Mouse (Mus musculus): ENCODE results near the gene Frmd6.

Gene Frmd6

DNA sequence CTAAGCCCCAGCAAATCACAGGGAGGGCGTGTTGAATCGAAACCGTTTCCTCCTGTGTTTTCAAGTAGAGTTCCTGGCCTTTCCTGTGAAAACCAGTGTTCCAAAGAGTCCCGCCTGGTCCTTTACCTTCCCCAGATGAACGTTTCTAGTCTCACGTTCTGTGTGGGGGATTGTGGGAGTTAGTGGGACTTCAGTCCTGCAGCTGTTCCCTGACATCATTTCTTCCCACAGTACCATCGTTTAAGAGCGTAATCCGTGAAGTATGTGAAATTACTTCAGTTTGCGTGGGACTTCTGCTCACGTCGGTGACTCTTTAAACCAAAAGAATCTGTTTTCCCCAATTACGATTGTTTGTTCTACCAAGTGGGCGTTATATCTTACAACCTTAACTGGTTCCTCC is 57.8 kb downstream of the Frmd6 start:
- in situ Hi-C loops (cut with MboI; ENCODE audit: unreplicated experiment in 2 of 2), result no loop called here

DNA sequence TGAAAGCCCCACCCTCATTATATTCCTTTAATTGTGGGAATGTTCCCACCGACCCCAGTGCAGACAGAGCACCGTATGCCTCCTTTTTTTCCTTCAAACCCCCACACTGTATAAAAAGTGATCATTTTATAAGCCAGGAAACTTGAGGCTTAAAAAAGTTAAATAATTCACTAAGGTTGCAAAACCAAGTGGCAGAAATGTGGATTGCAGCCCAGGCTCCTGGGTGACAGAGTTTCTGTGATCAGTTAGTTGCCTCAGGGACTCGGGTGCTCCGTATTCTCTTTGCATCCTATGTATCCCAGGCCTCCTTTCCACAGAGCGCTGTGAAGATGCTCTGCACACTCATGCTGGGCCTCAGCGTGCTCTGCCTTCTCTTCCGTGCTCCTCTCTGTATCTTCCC is 58.8 kb downstream of the Frmd6 start:
- in situ Hi-C loops (cut with MboI; ENCODE audit: unreplicated experiment in 2 of 2), result no loop called here

DNA sequence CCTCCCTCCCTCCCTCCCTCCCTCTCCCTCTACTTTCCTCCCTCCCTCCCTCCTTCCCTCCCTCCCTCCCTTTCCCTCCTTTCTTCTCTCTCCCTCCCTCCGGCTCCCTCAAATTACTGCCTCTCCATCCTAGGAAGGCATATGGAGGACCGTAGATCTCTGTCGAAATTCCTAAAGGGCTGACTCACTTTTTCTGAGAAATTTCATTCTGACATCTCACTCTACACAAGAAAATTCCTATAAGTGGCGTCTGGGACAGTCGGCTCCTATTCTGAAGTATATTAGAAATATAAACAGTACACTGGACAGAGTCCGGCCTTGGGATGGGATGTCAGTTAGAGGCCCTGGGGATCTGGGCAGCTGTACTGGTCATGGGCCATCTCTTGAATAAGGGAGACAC is 59.7 kb downstream of the Frmd6 start:
- in situ Hi-C loops (cut with MboI; ENCODE audit: unreplicated experiment in 2 of 2), result no loop called here

DNA sequence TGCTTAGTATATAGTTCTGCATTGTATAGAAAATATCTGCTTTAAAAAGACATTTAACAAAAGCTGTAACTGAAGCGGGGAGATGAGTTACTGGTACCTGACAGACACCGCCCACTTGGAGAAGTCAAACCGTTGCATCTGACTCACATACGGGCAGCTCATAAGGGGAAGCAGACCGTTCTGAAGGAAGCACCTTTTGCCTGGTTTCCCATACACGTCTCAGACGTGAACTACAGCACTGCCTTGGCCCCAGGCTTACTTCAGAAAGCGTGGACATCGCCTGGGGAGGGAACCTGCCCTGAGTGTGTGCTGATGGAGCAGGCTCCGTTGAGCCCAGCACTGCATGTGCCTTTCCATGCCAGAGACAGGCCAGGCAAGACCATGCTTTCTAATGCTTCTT is 60.3 kb downstream of the Frmd6 start:
- in situ Hi-C loops (cut with MboI; ENCODE audit: unreplicated experiment in 2 of 2), result no loop called here

DNA sequence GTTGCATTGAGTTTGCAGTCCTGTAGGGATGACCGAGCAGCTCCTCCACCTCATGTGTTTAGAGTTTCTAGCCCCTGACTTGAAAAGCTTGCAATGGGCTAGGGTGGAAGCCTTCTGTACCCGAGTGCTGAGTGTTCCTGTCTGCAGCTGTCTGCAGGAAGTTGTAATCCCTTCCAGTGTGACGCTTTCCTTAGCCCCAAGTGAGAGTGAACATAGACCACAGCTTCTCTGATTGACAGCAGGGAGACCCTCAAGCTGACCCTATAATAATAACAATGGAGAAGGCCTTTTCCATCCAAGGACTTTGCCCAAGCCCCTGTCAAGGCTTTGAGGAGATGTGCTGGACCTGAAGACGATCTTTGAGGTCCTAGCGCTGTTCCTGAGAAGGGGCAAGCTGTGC is 65.1 kb downstream of the Frmd6 start:
- in situ Hi-C loops (cut with MboI; ENCODE audit: unreplicated experiment in 2 of 2), result no loop called here

DNA sequence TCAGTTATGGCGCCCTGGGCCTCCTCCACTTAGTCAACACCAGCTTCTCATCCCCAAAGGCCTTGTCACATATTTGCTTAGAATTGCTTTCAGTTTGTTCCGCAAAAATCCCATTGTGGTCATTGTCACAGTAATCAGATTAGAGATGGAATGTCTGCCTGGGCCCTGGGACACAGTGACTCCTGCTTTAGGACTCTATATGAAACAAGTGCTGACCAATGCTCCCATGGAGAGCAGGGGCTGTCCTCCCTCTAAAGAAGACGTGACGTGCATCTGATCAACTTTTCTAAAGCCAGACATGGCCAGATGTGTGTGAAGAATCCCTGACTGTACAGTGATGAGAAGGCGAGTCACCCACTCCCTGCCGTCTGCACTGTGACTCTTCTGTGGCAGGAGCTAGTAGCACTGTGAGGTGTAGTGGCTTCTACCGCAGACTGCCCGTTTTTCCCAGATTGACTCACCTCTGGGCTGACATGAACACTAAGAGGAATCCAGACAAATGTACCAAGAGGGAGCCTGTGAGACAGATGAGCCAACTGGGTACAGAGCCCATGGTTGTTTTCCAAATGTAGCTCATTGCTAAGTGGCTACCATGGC is 65.7 kb downstream of the Frmd6 start:
- in situ Hi-C loops (cut with MboI; ENCODE audit: unreplicated experiment in 2 of 2), result no loop called here

DNA sequence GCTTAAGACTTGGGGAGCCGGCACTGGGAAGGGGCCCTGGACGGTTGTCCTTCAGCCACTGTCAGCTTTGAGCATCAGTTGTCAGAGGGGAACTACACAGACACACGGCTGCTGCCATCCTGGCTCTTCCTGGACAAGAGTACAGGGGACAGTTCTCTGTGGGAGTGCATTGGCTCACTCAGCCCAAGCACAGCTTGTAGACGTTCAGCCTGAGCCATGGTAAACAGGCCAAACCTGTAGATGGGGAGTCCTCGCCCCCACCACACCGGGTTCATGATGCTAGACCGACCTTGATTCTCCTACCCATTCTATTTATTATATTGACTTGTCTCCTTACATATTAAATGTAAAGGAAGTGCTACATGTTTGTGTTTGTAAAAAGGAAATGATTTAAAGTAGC is 70.0 kb downstream of the Frmd6 start:
- in situ Hi-C loops (cut with MboI; ENCODE audit: unreplicated experiment in 2 of 2), result no loop called here

DNA sequence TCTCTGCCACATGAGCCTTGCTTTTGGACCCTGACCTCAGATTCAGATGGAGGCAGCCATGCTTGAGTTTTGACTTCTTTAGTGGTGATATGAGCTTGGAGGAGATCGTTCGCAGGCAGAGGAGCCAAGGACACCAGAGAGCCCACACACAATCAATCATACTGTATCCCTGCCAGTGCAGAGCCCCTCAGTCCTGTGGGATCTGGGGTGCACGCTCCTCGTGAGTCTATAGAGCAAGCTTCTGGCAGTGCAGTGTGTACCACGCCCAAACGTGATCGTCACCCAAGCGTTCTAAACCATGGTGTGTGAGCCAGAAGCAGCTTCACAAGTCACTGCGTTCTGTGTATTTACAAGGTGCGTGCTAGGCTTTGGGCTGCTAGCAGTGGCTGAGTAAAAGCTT is 70.8 kb downstream of the Frmd6 start:
- in situ Hi-C loops (cut with MboI; ENCODE audit: unreplicated experiment in 2 of 2), result no loop called here

DNA sequence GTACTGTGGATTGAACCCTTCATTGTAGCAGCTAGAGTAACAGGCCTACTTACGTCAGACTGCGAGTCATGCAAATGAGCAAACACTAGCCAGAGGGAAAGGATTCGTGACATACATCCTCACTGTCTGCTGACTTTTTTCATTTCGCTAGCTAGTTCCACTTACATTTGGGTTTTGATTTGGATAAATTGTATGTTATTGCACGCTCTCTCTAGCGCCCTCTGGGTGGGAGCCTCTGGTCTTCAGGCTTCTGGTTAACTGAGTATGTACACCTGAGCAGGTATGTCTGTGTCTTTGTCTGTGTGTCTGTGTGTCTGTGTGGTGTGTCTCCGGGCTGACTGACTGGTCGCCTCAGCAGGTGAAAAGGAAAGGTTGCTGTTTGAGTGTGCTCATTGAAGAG is 72.1 kb downstream of the Frmd6 start:
- in situ Hi-C loops (cut with MboI; ENCODE audit: unreplicated experiment in 2 of 2), result no loop called here

DNA sequence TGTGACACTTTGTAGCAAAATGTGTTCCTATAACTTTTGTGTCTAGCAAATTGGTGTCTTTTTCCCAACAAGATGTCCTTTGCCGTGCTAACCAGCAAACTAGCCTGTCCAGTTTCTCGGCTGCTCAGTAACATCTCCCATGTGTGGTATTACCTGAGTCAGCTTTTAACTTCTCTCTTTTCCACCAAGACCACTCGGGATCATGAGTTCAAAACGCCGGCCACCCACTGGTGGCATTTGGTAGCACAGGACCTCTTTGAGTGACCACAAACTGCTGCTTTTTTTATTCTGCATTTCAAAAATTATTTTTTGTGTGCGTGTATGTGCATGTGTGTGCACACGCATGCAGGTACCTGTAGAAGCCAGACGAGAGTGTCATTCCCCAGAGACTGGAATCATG is 73.1 kb downstream of the Frmd6 start:
- in situ Hi-C loops (cut with MboI; ENCODE audit: unreplicated experiment in 2 of 2), result no loop called here

DNA sequence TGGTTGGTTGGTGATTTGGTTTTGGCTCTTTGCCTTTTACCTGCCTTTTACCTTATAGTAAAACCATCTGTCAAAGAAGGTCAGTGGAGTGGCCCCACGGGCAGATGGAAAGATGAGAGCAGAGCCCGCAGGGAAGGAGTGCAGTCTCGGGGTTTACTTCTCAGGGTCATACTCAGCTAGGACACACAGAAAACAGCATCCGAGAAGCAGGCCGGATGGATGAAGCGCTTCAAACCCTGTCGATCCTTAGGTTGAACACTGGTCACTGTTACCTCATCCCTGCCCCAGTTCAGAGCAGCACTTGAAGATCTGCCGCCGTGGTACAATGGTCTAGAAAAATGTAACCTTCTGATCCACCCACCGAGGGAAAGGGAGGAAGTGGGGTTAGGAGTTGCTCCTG is 79.2 kb downstream of the Frmd6 start:
- in situ Hi-C loops (cut with MboI; ENCODE audit: unreplicated experiment in 2 of 2), result loop anchor here (10.0 to 25.0 kb wide), 3 partner anchors 80 to 808 kb away; partner anchors contain the start of gene Frmd6 (in 2 of the 2)

DNA sequence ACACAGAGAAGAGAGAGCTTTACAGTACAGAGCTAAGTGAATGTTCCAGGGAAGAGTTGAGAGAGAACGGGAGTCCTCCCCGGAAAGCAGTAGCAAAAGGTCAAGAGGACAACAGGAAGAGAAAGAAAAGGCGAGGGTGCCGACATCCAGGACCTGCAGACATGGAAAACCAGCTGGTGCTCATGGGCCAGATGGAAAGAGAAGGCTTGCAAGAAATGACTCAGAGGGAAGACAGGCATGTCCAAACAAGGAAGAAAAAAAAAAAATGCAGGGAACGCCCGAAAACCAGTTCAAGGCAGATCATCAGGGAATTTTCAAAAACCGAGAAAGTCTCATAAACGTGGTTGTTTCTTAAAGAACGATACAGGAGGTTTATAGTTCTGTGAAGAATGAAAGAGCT is 81.6 kb downstream of the Frmd6 start:
- in situ Hi-C loops (cut with MboI; ENCODE audit: unreplicated experiment in 2 of 2), result loop anchor here (5.0 to 25.0 kb wide), 4 partner anchors 82 to 805 kb away; partner anchors contain the start of gene Frmd6 (in 2 of the 2)

DNA sequence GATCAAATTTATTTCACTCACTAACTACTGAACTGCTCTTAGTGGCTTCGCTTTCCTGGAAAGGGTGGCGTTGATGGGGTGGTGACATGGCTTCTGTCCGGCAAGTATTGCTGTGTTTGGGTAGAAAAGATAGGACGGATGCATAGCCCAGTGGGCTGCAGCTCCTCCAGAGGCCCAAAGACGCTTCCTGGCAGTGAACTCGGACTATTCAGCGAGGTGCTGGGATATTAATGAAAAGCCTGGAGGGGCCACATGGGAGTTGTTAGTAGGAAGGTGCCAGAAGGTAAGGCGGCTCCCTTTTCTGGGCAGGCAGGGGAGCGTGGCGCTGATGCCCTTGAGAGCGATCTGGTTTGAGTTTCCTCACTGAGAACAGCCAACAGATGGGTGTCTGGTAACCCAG is 82.3 kb downstream of the Frmd6 start:
- in situ Hi-C loops (cut with MboI; ENCODE audit: unreplicated experiment in 2 of 2), result loop anchor here (5.0 to 25.0 kb wide), 4 partner anchors 83 to 805 kb away; partner anchors contain the start of gene Frmd6 (in 2 of the 2)

DNA sequence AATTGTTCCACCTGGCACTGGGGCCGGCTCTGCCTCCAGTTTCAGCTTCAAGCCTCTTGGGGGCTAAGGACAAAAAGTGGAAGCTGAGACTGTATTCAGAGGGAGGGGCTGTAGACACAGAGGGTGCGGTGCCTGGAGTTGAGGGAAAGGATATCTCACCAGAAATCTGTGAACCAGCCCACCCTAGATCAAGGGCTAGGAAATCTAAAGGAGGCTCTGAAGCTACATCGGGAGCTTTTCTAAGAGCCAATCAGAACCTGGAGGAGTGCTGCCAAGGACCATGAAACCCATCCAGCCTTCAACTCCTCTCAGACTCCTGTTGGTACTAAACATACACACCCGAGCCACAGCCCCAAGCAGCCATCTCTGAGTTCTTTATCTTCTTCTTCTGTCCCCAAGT is 82.8 kb downstream of the Frmd6 start:
- in situ Hi-C loops (cut with MboI; ENCODE audit: unreplicated experiment in 2 of 2), result loop anchor here (5.0 to 25.0 kb wide), 4 partner anchors 83 to 804 kb away; partner anchors contain the start of gene Frmd6 (in 2 of the 2)

DNA sequence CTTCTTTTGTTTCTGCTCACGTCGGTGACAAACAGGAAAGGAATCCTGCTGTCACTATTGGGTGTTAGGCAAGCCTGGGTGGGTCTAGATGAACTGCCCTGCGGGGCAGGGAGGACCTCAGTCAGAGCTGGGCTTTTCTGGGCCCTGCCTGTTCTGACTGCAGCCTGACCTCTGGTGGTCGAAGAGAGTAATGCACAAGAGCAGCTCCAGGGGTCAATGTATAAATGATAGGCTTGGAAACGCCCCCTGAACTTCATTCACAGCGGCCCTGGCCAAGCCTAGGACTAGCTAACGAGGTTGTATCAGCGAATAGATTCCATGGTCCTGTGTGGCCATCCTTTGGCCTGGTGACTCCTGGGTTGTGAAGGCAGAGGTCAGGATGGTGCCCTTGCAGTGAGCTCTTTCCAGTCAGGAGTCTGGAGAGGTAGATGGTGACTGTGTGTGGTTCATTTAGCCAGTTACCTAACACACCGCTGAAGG is 85.0 kb downstream of the Frmd6 start:
- in situ Hi-C loops (cut with MboI; ENCODE audit: unreplicated experiment in 2 of 2), result loop anchor here (5.0 to 25.0 kb wide), 3 partner anchors 413 to 802 kb away; partner anchors contain the start of gene Pygl (in 2 of the 2)

DNA sequence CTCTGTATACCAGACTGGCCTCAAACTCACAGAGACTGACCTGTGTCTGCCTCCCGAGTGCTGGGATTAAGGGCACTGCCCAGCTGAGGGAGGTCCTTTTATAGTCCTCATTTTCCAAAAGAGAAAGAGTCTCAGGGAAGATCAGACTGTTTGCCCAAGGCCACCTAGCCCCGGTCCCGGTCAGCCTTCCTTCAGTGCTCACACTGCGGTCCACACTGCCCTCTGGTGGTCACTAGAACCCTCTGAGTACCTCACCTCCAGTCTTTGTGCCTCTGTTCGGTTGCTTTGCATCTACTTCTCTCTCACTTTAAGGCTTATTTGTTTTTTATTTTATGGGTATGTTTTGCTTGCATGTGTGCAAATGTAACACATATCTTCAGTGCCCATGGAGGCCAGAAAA is 85.7 kb downstream of the Frmd6 start:
- in situ Hi-C loops (cut with MboI; ENCODE audit: unreplicated experiment in 2 of 2), result loop anchor here (5.0 to 25.0 kb wide), 3 partner anchors 414 to 801 kb away; partner anchors contain the start of gene Pygl (in 2 of the 2)

DNA sequence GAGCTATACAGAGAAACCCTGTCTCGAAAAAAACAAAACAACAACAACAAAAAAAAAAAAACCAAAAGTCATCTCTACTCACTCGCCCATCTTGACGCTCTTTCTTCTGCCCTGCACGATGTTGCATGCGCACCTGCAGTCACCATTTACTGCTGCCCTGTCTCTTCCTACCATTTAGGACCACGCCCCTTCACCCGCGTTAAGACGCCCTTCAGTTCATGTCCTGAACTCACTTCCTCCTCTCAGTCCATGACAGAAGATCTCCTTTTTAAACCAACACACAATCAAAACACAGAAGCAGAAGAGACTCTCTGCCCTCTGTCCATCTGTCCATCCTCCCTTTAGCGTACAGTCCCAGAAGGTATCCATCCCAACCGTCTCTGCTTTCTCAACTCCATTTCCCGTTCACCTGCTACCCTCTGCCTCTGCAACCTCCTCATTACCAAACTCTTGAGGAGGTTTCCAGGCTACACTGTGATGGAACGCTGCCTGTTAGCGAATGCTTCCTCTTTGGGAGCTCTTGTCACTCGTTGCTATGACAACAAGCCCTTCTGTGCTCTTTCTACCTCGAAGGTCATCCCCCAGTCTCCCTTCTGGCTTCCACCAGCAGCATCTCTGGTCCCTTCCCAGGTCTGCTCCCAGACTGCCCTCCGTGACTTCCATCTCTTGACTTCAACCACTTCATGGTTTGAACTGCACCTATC is 86.5 kb downstream of the Frmd6 start:
- in situ Hi-C loops (cut with MboI; ENCODE audit: unreplicated experiment in 2 of 2), result loop anchor here (5.0 to 25.0 kb wide), 3 partner anchors 415 to 800 kb away; partner anchors contain the start of gene Pygl (in 2 of the 2)

DNA sequence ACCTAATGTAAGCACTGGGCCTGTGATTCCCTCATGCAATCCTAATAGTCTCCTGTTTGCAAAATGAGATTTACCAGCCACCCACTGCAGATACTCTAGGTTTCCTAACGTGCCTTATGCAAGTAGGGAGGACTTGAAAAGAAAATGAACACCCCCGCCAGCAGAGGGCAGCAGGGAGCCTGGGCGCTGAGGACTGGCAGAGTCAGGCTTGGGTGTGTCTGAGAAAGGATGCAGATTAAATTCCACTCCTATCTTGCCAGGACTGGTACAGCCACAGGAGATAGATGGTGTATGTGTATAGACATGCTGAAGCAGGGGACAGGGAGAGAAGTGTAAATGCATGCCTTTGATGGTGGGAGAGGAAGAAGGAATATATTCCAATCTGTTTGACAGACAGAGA is 88.1 kb downstream of the Frmd6 start:
- in situ Hi-C loops (cut with MboI; ENCODE audit: unreplicated experiment in 2 of 2), result loop anchor here (5.0 to 25.0 kb wide), 3 partner anchors 416 to 799 kb away; partner anchors contain the start of gene Pygl (in 2 of the 2)

DNA sequence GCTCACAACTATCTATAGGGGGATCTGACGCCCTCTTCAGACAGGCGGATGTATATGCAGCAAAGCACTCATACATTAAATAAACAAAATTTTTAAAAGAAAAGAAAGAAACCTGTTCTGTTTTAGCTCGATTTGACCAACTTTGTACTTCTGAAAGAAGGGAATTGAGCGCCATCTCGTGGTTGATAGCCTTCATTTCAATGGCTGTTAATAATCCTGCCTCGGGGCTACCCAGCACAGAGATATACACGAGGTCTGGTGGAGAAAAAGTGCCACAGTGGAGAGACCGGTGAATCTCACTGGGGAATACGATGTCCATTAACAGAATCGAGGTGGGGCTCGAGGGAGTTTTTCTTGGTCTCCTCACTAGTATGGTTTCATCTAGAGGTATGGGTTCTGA is 89.1 kb downstream of the Frmd6 start:
- in situ Hi-C loops (cut with MboI; ENCODE audit: unreplicated experiment in 2 of 2), result loop anchor here (5.0 to 25.0 kb wide), 3 partner anchors 417 to 798 kb away; partner anchors contain the start of gene Pygl (in 2 of the 2)

DNA sequence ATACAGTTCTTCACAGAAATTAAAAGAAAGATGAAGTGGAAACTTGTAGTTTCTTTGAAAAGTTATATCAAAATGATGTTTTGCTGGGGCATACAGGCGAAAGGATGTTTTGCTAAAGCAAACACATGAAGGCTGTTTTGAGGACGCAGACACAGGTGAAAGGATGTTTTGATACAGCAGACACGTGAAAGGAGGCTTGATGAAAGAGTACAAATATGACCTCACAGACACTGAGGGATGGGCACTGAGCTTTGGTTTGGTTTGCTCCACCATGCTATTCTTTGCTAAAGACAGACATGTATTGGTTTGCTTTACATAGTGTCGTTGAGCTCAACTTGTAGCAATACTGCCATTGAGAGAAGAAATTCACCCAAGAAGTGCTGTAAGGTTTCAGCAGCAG is 104.5 kb downstream of the Frmd6 start:
- in situ Hi-C loops (cut with MboI; ENCODE audit: unreplicated experiment in 2 of 2), result loop anchor here (25.0 kb wide), 1 partner anchor 1158 kb away; the partner anchor contains the start of genes Jkamp (in 2 of the 2) and L3hypdh (in 2 of the 2)

DNA sequence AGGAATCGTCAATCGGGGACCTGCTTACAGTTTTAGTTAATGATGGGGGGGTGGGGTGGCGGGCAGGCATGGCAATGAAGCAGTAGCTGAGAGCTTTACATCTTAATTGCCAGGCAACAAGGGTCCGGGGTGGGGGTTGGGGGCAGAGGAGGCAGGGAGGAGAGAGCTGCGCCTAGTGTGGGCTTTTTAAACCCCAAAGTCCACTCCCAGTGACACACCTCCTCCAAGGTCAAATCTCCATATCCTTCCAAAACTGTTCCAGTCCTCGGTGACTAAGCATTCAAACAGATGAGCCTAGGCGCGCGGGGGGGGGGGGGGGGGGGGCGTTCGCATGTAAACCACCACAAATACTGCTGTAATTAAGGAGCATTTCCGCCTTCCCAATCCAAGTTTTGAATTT is 111.8 kb downstream of the Frmd6 start:
- in situ Hi-C loops (cut with MboI; ENCODE audit: unreplicated experiment in 2 of 2), result loop anchor here (25.0 kb wide), 1 partner anchor 1150 kb away; the partner anchor contains the start of genes Jkamp (in 2 of the 2) and L3hypdh (in 2 of the 2)

Measured in v-Abl transformed pro-B cells (cell line).